Mouse (Mus musculus): ENCODE results near the gene Zmynd19. TPM values are rescaled to one million over a fixed set of nuclear protein-coding genes. Genes with fewer than 3 reads are reported as not detected.

Gene Zmynd19
- polyA plus RNA-seq (2021; fragmentation: Nextera tagmentation), result 2.2 and 21.5 TPM in 2 replicates
- long read RNA-seq, experiment 1, partial matches to known transcripts, result 0 of 5 reads
- long read RNA-seq, experiment 1, other reads (novel, unspliced or antisense), result 3 of 5 reads
- long read RNA-seq, experiment 2, partial matches to known transcripts, result 0 of 7 reads
- long read RNA-seq, experiment 2, other reads (novel, unspliced or antisense), result 6 of 7 reads

DNA sequence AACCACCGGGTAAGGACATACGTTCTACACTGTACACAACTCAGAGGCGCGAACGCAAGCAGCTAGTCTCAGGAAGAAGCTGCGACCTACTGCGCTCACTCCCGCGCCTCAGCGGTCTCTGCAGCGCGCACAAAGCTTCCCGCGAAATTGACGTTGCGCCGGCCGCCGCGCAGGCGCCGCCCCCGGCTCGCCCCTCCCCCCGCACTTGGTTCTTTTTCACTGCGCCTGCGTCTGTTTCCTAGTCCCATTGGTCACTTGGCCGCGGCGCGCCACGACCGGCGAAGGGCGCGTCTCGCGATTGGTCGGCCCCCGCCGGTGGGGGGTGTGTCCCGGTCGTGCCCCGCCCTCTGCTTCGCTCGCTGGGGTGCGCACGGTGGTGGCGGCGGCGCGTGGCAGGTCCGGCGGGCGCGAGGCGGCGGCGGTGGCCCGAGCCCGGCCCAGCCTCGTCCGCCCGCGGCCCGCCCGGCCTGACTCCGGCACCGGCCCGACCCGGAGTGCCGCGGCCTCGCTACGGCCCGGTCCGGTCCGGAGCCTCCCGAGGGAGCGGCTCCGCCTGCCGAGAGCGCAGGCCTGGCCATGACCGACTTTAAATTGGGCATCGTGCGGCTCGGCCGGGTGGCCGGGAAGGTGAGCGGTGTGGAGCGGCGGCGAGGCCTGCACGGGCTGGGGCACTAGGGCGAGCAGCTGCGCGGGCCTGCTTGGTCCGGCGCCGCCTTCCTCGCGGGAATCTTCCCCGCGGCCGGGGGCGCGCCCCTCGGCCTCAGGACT lies at the start of gene Zmynd19:
Gene Zmynd19, plus strand, starts transcription at position 372 of the 768 bp plus-strand sequence.

GRCm38 (mm10) chr2:24918930-24919838 lies 30.4 kb upstream of the Zmynd19 start, which contains the start of gene Ehmt1:
Ehmt1 (minus strand) TSS chr2:24919614.

GRCm38 (mm10) chr2:24935057-24935796 lies 14.4 kb upstream of the Zmynd19 start, which contains the start of gene Arrdc1:
Arrdc1 (minus strand) TSS chr2:24935252.

GRCm38 (mm10) chr2:24962304-24963000 lies 12.9 kb downstream of the Zmynd19 start, which contains the start of gene Dph7:
Dph7 (plus strand) TSS chr2:24962400.

GRCm38 (mm10) chr2:24974906-24975703 lies 25.5 kb downstream of the Zmynd19 start, which contains the start of gene Mrpl41:
Mrpl41 (minus strand) TSS chr2:24975098.

DNA sequence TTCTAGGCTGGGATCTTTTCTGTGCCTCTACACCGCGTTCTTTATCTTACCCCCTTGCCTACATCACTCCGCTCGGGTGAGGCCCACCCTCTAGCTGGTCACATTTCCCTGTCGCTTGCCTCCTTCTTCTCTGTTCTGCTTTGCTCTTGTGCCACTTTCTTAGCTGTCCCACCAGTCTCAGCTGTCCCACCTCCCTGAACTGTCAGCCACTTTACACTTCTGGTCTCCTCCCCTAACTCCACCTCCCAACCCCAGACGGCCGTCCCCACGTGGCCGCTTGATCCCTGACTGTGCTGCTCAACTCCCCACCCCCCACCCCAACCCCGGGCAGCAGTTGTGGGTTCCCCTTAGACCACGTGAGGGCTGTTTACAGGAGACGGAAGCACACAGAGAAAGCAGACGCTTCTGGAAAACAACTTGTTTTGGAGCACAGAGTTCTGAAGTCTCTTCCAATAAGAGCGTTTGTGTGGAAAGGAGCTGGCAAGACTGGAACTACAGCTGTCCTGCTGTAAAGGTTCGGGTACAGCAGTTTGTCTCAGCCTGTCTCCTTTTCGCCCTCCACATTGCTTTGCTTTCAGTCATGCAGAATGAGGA lies 26.2 kb downstream of the Zmynd19 start, which contains the start of gene Pnpla7:
Gene Pnpla7, plus strand, starts transcription at position 330 of the 594 bp plus-strand sequence.

Other genes with a start within 250 kb of the Zmynd19 start
- 6.3 and 8.8 TPM in 2 replicates for gene Cacna1b, start 186.6 kb upstream of the Zmynd19 start, polyA plus RNA-seq (2021; fragmentation: Nextera tagmentation)
- gene Ehmt1, start 30.2 kb upstream of the Zmynd19 start, polyA plus RNA-seq (2021; fragmentation: Nextera tagmentation), result 18.4 and 21.9 TPM in 2 replicates
- 5.0 and 6.5 TPM in 2 replicates for gene Arrdc1, start 14.5 kb upstream of the Zmynd19 start, polyA plus RNA-seq (2021; fragmentation: Nextera tagmentation)
- 28.4 and 37.8 TPM in 2 replicates for gene Dph7, start 12.6 kb downstream of the Zmynd19 start, polyA plus RNA-seq (2021; fragmentation: Nextera tagmentation)
- 193 and 199 TPM in 2 replicates for gene Mrpl41, start 25.3 kb downstream of the Zmynd19 start, polyA plus RNA-seq (2021; fragmentation: Nextera tagmentation)
- 6.0 and 8.4 TPM in 2 replicates for gene Pnpla7, start 26.2 kb downstream of the Zmynd19 start, polyA plus RNA-seq (2021; fragmentation: Nextera tagmentation)
- gene Nsmf, start 104.6 kb downstream of the Zmynd19 start, polyA plus RNA-seq (2021; fragmentation: Nextera tagmentation), result 342 and 371 TPM in 2 replicates
- not detected in 2 replicates for gene Entpd8, start 130.5 kb downstream of the Zmynd19 start, polyA plus RNA-seq (2021; fragmentation: Nextera tagmentation)
- not detected in 2 replicates for gene Noxa1, start 145.4 kb downstream of the Zmynd19 start, polyA plus RNA-seq (2021; fragmentation: Nextera tagmentation)
- 1.1 and 20.3 TPM in 2 replicates for gene Nrarp, start 231.0 kb downstream of the Zmynd19 start, polyA plus RNA-seq (2021; fragmentation: Nextera tagmentation)
- 1.7 and 2.3 TPM in 2 replicates for gene Tor4a, start 247.1 kb downstream of the Zmynd19 start, polyA plus RNA-seq (2021; fragmentation: Nextera tagmentation)